Mouse (Mus musculus) erythroid progenitor cell, adult 5-6 weeks (primary cell): ENCODE results near the gene Aspdh. TPM values are rescaled to one million over a fixed set of nuclear protein-coding genes. Genes with fewer than 3 reads are reported as not detected.

ENCODE experiments used
- ATAC-seq: replicated peaks from 2 replicates; pipeline ENCODE4 v1.8.0; 2016; ENCODE audit warnings: moderate number of reproducible peaks, mild to moderate bottlenecking, moderate TSS enrichment, inconsistent platforms; ENCODE audit not compliant: poor library complexity, low FRiP score, severe bottlenecking
- total RNA-seq, 2 experiments: library from RNA; stranded (forward) in 1 of 2; stranded (reverse) in 1 of 2; fragments of 150-400 nt in 1 of 2; fragments of 186-747, 209-891 nt in 1 of 2; gene quantifications; 2 replicates each; pipeline versions ENCODE4 v1.2.3 to v1.2.4; 2015 to 2017; ENCODE audit warnings: low replicate concordance in 2 of 2

Aspdh gene
- total RNA-seq, 2 experiments from 2014 or later: 1.4 TPM; not detected in 1

GRCm38 (mm10) chr7:44445528-44445923 is 19.7 kb upstream of the Aspdh start:
- no peak for ATAC-seq

- no peak for ATAC-seq
These were observed 18.9 kb upstream of the Aspdh start for GRCm38 (mm10) chr7:44446070-44446855.

GRCm38 (mm10) chr7:44453256-44453655 is 11.9 kb upstream of the Aspdh start:
- no peak for ATAC-seq

GRCm38 (mm10) chr7:44456302-44456701 is 8.9 kb upstream of the Aspdh start:
- ATAC-seq: peak; percentile 77

GRCm38 (mm10) chr7:44460067-44460466 is 5.1 kb upstream of the Aspdh start:
- no peak for ATAC-seq

- no peak for ATAC-seq
These were observed 4.3 kb upstream of the Aspdh start for GRCm38 (mm10) chr7:44460767-44461502.

- ATAC-seq: no peak
These were observed 3.5 kb upstream of the Aspdh start for GRCm38 (mm10) chr7:44461503-44462217.

- 0 out of 2 replicates have a peak, but pooled peaks have one; percentile 41 for ATAC-seq
These were observed 2.8 kb upstream of the Aspdh start for GRCm38 (mm10) chr7:44462218-44463055.

GRCm38 (mm10) chr7:44463056-44463425 is 2.1 kb upstream of the Aspdh start:
- ATAC-seq: no peak

GRCm38 (mm10) chr7:44463556-44464225 is 1.5 kb upstream of the Aspdh start:
- ATAC-seq: no peak

- ATAC-seq: no peak
These were observed 680 bp upstream of the Aspdh start for GRCm38 (mm10) chr7:44464511-44464910.

GRCm38 (mm10) chr7:44466006-44466887 is 1.1 kb downstream of the Aspdh start:
- ATAC-seq: no peak

GRCm38 (mm10) chr7:44466888-44467311 is 1.7 kb downstream of the Aspdh start:
- no peak for ATAC-seq

- peak; percentile 75 for ATAC-seq
These were observed 2.7 kb downstream of the Aspdh start, which contains the start of gene Josd2 for GRCm38 (mm10) chr7:44467811-44468411. TSS of gene Josd2 (plus strand) at chr7:44467980.

- 0 out of 2 replicates have a peak, but pooled peaks have one; percentile 18 for ATAC-seq
These were observed 3.6 kb downstream of the Aspdh start for GRCm38 (mm10) chr7:44468644-44469285.

- ATAC-seq: peak; percentile 39
These were observed 4.8 kb downstream of the Aspdh start for GRCm38 (mm10) chr7:44469677-44470675.
